Mouse (Mus musculus): ENCODE results near the gene Cntnap1. TPM values are rescaled to one million over a fixed set of nuclear protein-coding genes. Genes with fewer than 3 reads are reported as not detected.

Cntnap1 gene
- polyA plus RNA-seq, 1 experiment = 0.28 TPM

DNA sequence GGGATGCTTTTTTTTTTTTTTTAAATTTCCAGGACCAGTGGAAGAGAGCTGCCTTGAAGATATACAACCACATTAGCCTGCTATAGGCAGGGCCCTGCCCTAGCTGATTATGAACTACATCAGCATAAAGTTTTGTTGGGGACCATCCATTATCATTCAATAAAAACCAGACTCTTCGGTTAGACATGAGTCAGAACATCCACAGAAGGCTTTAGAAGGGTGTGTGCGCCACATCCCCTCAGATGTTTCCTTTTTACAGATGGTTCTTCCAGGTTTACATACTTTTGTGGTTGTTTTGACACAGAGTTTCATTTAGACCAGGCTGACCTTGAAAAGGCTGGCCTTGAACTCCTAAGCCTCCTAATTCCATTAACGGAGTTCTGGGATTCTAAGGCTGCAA lies 54.0 kb downstream of the Cntnap1 start:
- H3K27me3 ChIP-seq (ENCODE audit: control insufficient read depth, insufficient read depth, insufficient read length) = no peaks in the 10 kb centered on the region
- no peak for TF ChIP-seq FOSL1 (IDR thresholded peaks at IDR 0.05; ENCODE audit: insufficient read depth, low read length, poor library complexity, severe bottlenecking)
- TF ChIP-seq USF1 (IDR thresholded peaks at IDR 0.05; ENCODE audit: low read depth) = no peak
- TF ChIP-seq MYOD1 (IDR thresholded peaks at IDR 0.05; ENCODE audit: control insufficient read depth, insufficient read length, low read depth) = no peak
- no peak for TF ChIP-seq MAX (IDR thresholded peaks at IDR 0.05)
- no peak for TF ChIP-seq CTCF (IDR thresholded peaks at IDR 0.05; ENCODE audit: control insufficient read depth, insufficient read depth, insufficient read length)
- TF ChIP-seq MYOG (IDR thresholded peaks at IDR 0.05; ENCODE audit: control insufficient read depth, extremely low read depth, insufficient read length) = no peak
- no peak for TF ChIP-seq CEBPB (IDR thresholded peaks at IDR 0.05; ENCODE audit: low read depth)

DNA sequence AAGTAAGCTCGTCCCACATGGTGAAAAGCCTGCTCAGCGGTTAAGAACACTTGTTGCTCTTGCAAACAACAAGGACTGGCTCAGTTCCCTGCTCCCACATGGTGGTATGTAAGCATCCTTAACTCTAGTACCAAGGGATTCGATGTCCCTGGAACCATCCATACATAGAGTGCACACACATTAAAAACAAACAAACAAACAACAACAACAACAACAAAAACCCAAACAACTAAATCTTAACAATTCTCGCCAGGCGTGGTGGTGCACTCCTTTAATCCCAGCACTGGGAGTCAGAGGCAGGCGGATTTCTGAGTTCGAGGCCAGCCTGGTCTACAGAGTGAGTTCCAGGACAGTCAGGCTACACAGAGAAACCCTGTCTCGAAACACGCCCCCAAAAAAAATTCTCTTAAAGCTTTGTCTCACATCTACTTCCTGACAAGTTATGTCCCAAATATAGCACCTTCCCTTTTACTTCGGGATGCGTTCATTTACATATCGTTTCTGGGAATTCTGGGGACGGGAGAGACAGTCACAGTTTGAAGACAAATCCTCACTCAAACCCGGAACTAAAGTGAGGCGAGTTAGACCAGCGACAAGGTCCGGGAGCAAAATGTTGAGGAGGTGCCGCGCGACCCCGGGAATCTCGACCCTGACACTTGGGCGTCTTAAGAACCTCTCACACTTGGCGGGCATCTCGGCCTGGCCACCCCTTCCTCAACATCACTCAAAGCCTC lies 55.2 kb downstream of the Cntnap1 start:
- no peaks in the 10 kb centered on the region for H3K79me3 ChIP-seq (ENCODE audit: low read depth)
- H3K4me3 ChIP-seq (ENCODE audit: insufficient read depth, poor library complexity, severe bottlenecking) = peak overlapping the region; percentile 60
- peaks cover 19% of the 10 kb centered on the region for H3K79me2 ChIP-seq (ENCODE audit: control insufficient read depth, insufficient read depth)
- H3K27me3 ChIP-seq (ENCODE audit: control insufficient read depth, insufficient read depth, insufficient read length) = no peaks in the 10 kb centered on the region
- TF ChIP-seq MYOG (IDR thresholded peaks at IDR 0.05; ENCODE audit: control insufficient read depth, extremely low read depth, insufficient read length) (no peak), CEBPB (IDR thresholded peaks at IDR 0.05; ENCODE audit: low read depth) (no peak), MAX (IDR thresholded peaks at IDR 0.05) (no peak), FOSL1 (IDR thresholded peaks at IDR 0.05; ENCODE audit: insufficient read depth, low read length, poor library complexity, severe bottlenecking) (no peak), MYOD1 (IDR thresholded peaks at IDR 0.05; ENCODE audit: control insufficient read depth, insufficient read length, low read depth) (no peak), CTCF (IDR thresholded peaks at IDR 0.05; ENCODE audit: control insufficient read depth, insufficient read depth, insufficient read length) (no peak), USF1 (IDR thresholded peaks at IDR 0.05; ENCODE audit: low read depth) (no peak)
- peak overlapping the region; percentile 40 for H3ac ChIP-seq (ENCODE audit: control insufficient read depth, insufficient read length, low read depth)
- no peaks in the 10 kb centered on the region for H3K36me3 ChIP-seq (ENCODE audit: control insufficient read depth, insufficient read depth)

More for the DNA sequence above, 54.0 kb downstream of the Cntnap1 start:
- H3K4me3 ChIP-seq (ENCODE audit: insufficient read depth, poor library complexity, severe bottlenecking) = no peak overlapping the region
- peaks cover 19% of the 10 kb centered on the region for H3K79me2 ChIP-seq (ENCODE audit: control insufficient read depth, insufficient read depth)
- H3ac ChIP-seq (ENCODE audit: control insufficient read depth, insufficient read length, low read depth) = no peak overlapping the region
- no peaks in the 10 kb centered on the region for H3K79me3 ChIP-seq (ENCODE audit: low read depth)
- H3K36me3 ChIP-seq (ENCODE audit: control insufficient read depth, insufficient read depth) = no peaks in the 10 kb centered on the region

DNA sequence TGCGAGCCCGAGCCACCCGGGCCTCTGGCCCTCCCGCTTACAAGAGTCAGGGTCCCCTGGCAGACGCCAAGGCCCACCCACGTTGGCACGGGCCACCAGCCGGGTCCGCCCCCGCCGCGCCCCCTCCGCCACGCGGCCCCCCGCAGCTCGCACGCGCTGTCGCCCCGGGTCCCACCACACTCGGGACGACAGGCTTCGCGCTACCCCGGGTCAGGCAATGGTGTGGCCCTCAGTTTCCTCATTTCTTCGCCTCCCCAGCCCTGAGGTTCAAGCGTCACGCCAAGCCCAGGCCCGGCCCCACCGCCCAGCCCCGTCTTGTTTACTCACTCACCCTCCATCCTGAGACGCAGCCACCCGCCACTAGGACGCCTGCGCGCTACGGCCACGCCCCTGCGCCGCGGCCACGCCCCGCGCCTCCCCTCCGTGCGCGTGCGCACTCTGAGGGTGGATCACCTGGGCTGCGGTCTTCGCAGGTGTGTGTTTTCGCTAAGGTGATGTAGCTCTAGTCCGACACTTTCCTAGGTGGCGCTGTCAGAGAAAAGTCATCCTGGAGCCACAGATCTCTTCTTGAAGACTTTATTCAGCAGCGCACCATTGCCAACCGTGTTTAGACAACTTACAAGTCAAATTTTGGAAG lies 55.9 kb downstream of the Cntnap1 start, which contains the start of gene Ezh1:
Gene Ezh1, minus strand, starts transcription at position 399 of the 637 bp plus-strand sequence.
- Histone ChIP-seq H3K27me3 (ENCODE audit: control insufficient read depth, insufficient read depth, insufficient read length) (no peaks in the 10 kb centered on the region), H3K79me3 (ENCODE audit: low read depth) (no peaks in the 10 kb centered on the region), H3K79me2 (ENCODE audit: control insufficient read depth, insufficient read depth) (peaks cover 19% of the 10 kb centered on the region), H3ac (ENCODE audit: control insufficient read depth, insufficient read length, low read depth) (peak within 1 kb of the TSS; percentile 40), H3K36me3 (ENCODE audit: control insufficient read depth, insufficient read depth) (no peaks in the 10 kb centered on the region), H3K4me3 (ENCODE audit: insufficient read depth, poor library complexity, severe bottlenecking) (peak within 1 kb of the TSS; percentile 60)
- TF ChIP-seq CTCF (IDR thresholded peaks at IDR 0.05; ENCODE audit: control insufficient read depth, insufficient read depth, insufficient read length) (no peak), CEBPB (IDR thresholded peaks at IDR 0.05; ENCODE audit: low read depth) (no peak), MYOD1 (IDR thresholded peaks at IDR 0.05; ENCODE audit: control insufficient read depth, insufficient read length, low read depth) (no peak), MYOG (IDR thresholded peaks at IDR 0.05; ENCODE audit: control insufficient read depth, extremely low read depth, insufficient read length) (no peak), MAX (IDR thresholded peaks at IDR 0.05) (no peak), USF1 (IDR thresholded peaks at IDR 0.05; ENCODE audit: low read depth) (no peak), FOSL1 (IDR thresholded peaks at IDR 0.05; ENCODE audit: insufficient read depth, low read length, poor library complexity, severe bottlenecking) (no peak)

DNA sequence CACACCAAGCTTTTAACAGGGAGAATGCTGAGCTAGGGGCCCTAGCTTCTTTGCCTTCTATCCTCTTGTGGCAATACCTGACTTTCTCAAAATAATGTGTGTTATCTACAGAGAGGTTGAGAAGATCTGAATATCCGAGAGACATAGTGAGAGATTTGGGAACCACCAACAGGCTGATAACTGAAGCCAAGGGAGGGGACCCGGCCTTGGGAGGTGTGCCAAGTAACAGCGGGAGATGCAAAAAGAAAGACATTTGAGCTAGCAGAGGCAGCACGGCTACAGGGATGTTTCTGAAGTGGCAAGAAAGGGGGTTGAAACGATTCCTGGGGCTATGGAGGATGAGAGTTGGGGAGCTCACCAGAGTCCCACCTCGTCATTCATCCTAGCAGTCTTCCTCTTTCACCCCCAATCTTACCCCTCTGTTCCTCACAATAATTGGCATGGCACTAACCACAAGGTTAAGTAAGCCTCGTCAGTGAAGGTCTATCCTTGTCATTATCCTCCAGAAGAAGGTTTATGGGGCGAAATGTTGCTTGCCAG lies 59.1 kb downstream of the Cntnap1 start:
- Histone ChIP-seq H3K36me3 (ENCODE audit: control insufficient read depth, insufficient read depth) (no peaks in the 10 kb centered on the region), H3K4me3 (ENCODE audit: insufficient read depth, poor library complexity, severe bottlenecking) (no peak overlapping the region), H3K79me2 (ENCODE audit: control insufficient read depth, insufficient read depth) (peaks cover 12% of the 10 kb centered on the region), H3K27me3 (ENCODE audit: control insufficient read depth, insufficient read depth, insufficient read length) (no peaks in the 10 kb centered on the region), H3K79me3 (ENCODE audit: low read depth) (no peaks in the 10 kb centered on the region), H3ac (ENCODE audit: control insufficient read depth, insufficient read length, low read depth) (no peak overlapping the region)
- TF ChIP-seq CEBPB (IDR thresholded peaks at IDR 0.05; ENCODE audit: low read depth) (no peak), FOSL1 (IDR thresholded peaks at IDR 0.05; ENCODE audit: insufficient read depth, low read length, poor library complexity, severe bottlenecking) (no peak), USF1 (IDR thresholded peaks at IDR 0.05; ENCODE audit: low read depth) (no peak), CTCF (IDR thresholded peaks at IDR 0.05; ENCODE audit: control insufficient read depth, insufficient read depth, insufficient read length) (no peak), MYOG (IDR thresholded peaks at IDR 0.05; ENCODE audit: control insufficient read depth, extremely low read depth, insufficient read length) (no peak), MAX (IDR thresholded peaks at IDR 0.05) (no peak), MYOD1 (IDR thresholded peaks at IDR 0.05; ENCODE audit: control insufficient read depth, insufficient read length, low read depth) (no peak)

DNA sequence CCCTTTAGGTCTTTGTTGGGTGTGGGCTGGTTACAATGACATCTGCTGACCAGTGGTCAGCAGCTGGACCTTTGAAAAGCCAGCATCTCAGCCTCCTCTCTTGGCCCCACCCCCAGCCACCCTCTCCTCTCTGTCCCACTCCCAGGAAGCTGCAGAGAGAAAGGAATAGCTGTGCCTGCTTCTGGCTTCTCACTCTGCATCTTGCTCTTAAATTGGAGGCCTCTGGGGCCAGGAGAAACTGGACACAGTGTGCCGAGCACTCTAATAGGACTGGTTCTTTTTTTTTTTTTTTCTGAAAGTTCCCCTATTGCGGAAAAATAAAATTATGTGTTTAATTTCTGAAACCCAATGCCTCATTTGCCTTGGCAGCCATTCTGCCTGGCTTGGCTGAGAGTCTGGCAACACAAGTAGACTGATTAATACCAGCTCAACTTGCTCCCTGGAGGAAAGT lies 59.8 kb downstream of the Cntnap1 start:
- no peak overlapping the region for H3ac ChIP-seq (ENCODE audit: control insufficient read depth, insufficient read length, low read depth)
- H3K4me3 ChIP-seq (ENCODE audit: insufficient read depth, poor library complexity, severe bottlenecking) = no peak overlapping the region
- peaks cover 9% of the 10 kb centered on the region for H3K79me2 ChIP-seq (ENCODE audit: control insufficient read depth, insufficient read depth)
- no peaks in the 10 kb centered on the region for H3K36me3 ChIP-seq (ENCODE audit: control insufficient read depth, insufficient read depth)
- H3K79me3 ChIP-seq (ENCODE audit: low read depth) = no peaks in the 10 kb centered on the region
- TF ChIP-seq CEBPB (IDR thresholded peaks at IDR 0.05; ENCODE audit: low read depth) = no peak
- TF ChIP-seq MAX (IDR thresholded peaks at IDR 0.05) = no peak
- TF ChIP-seq MYOD1 (IDR thresholded peaks at IDR 0.05; ENCODE audit: control insufficient read depth, insufficient read length, low read depth) = no peak
- TF ChIP-seq MYOG (IDR thresholded peaks at IDR 0.05; ENCODE audit: control insufficient read depth, extremely low read depth, insufficient read length) = no peak
- TF ChIP-seq FOSL1 (IDR thresholded peaks at IDR 0.05; ENCODE audit: insufficient read depth, low read length, poor library complexity, severe bottlenecking) = no peak
- TF ChIP-seq CTCF (IDR thresholded peaks at IDR 0.05; ENCODE audit: control insufficient read depth, insufficient read depth, insufficient read length) = no peak
- no peak for TF ChIP-seq USF1 (IDR thresholded peaks at IDR 0.05; ENCODE audit: low read depth)
- no peaks in the 10 kb centered on the region for H3K27me3 ChIP-seq (ENCODE audit: control insufficient read depth, insufficient read depth, insufficient read length)
